Mouse (Mus musculus) cerebellum, adult 18-20 months (tissue): ENCODE measurements around the gene Atrnl1.

Experiments
- DNase-seq, 2 experiments: peaks; one replicate each; pipeline ENCODE4 v3.0.0; 2021

The Atrnl1 gene

GRCm38 (mm10) chr19:57610476-57611261 is at the start of gene Atrnl1:
TSS of gene Atrnl1 (plus strand) at chr19:57611034.
- DNase-seq: peak; percentile 29 to 67

DNA sequence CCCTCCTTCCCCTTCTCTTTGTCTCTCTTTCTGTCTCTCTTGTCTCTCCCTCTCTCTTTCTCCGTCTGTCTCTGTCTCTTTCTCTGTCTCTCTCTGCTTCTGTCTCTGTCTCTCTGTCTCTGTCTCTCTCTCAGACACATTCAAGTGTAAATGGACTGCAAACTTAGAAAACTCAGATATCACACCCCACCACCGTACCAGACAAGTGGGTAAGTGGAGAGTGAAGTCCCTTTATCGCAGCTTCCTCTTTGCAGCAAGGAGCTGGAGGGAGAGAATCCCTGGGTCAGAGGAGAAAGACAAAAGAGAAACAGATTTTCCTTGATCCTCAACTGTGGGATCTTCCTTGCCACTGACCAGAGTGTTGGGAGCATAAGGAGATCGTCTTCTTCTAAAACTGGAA is 49.3 kb upstream of the Atrnl1 start:
- DNase-seq: no peak

DNA sequence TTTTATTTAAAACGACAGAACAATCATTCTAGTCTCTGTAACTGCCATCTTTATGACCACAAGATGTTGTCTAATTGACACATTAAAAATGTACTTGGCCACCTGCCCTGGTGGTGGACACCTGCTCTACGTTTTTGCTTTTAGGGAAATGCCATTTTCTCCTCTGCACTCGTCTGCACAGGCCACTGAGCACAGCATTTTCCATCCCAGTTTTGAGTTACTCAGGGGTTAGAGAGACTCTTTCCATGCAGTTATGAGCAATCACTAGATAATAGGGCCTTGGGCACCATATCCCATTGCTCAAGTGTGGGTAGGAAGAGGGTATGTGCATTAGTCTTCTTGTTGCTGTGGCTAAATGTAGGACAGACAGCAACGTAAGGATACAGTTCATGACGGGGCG is 41.8 kb upstream of the Atrnl1 start:
- no peak for DNase-seq

DNA sequence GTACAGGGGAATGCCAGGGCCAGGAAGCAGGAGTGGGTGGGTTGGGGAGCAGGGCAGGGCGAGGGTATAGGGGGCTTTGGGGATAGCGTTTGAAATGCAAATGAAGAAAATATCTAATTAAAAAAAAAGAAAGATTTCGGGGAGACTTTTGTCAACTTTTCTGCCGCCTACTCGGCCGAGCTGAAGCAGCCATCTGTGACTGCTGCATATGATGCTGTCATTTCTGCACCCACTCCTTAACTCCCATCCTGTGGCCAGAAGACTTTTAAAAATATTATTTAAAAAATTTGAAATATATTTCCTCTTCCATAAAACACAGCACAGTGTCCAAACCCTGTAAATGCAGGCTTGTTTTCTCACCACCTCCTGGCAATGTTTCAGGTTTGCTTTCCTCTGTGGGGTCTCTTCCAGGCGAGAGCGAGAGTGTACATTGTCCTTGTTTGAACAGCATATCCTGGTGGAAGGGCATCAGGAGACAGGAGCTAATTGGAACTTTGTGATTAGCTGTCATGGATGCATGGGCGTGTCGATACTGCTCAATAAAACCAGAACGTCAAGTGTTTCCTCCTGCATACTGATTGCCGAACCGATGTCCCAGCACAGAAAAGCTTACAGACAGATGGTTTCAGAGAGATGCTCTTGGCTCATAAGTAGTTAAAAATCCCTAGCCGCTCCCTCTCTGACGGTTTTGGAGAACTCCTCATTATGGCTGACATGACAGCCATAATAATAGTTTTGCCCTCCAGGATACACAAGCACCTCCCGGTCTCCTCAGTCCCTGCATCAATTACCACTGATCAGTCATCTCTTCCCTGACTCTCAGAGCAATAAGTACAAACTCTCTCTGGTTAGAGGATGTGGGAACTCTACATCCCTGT is 38.2 kb upstream of the Atrnl1 start:
- no peak for DNase-seq

- DNase-seq: no peak
Measured at GRCm38 (mm10) chr19:57573470-57573869, 37.4 kb upstream of the Atrnl1 start.

GRCm38 (mm10) chr19:57575027-57575426 is 35.8 kb upstream of the Atrnl1 start:
- DNase-seq: no peak

GRCm38 (mm10) chr19:57576836-57577235 is 34.0 kb upstream of the Atrnl1 start:
- DNase-seq: no peak

GRCm38 (mm10) chr19:57577256-57577655 is 33.6 kb upstream of the Atrnl1 start:
- DNase-seq: no peak

DNA sequence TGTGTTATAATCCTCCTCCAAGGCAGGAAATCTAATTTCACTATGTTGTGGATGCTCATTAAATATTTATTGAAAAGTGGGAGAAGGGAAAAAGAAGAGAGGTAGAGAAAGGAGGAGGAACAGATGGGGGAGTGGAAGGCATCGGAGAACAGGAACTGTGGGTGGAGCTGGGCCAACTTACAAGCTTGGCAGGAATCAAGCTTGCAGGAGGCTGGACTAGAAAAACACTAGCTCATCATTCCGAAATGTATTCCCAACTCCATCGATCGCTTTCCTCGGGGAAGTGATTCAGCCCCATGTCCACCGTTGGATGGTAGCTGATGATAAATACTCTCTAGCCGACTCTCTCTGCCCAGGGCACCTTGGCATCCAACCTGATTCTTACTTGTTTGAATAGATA is 29.9 kb upstream of the Atrnl1 start:
- no peak for DNase-seq

DNA sequence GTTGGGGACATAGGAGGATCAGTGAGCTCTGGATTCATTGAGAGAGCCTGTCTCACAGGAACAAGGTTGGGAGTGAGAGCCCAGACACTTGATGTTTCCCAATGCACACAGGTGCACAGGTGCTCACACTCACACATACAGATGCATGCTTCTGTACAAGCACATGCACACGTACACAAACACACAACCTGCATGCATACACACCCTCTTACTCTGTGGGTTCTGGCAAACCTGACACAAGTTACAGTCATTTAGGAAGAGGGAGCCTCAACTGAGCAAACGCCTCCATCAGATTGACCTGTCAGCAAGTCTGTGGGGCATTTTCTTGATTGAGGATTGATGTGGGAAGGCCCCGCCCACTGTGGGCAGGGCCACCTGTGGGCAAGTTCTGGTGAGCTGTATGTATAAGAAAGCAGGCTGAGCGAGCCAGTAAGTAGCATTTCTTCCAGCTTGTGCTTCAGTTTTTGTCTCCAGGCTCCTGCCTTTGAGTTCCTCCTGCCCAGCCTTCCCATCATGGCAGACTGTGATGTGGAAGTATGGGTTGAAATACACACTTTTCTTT is 25.5 kb upstream of the Atrnl1 start:
- no peak for DNase-seq

- DNase-seq: no peak
Measured at GRCm38 (mm10) chr19:57586172-57586571, 24.7 kb upstream of the Atrnl1 start.

GRCm38 (mm10) chr19:57589516-57589915 is 21.3 kb upstream of the Atrnl1 start:
- no peak for DNase-seq

GRCm38 (mm10) chr19:57590895-57591294 is 19.9 kb upstream of the Atrnl1 start:
- DNase-seq: no peak

DNA sequence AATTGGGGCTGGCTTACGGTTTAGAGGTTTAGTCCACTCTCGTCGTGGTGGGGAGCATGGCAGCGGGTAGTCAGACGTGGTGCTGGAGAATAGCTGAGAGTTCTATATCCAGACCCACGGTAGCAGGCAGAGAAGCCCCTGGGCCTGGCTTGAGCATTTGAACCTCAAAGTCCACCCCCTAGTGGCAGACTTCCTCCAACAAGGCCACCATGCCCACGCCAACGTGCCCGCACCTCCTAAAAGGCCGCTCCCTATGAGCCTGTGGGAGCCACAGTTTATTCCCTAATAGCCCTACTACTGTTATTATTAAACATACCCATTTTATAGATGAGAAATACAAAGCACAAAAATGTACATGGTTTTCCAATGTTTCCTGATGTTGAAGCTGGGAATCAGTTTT is 19.2 kb upstream of the Atrnl1 start:
- no peak for DNase-seq

DNA sequence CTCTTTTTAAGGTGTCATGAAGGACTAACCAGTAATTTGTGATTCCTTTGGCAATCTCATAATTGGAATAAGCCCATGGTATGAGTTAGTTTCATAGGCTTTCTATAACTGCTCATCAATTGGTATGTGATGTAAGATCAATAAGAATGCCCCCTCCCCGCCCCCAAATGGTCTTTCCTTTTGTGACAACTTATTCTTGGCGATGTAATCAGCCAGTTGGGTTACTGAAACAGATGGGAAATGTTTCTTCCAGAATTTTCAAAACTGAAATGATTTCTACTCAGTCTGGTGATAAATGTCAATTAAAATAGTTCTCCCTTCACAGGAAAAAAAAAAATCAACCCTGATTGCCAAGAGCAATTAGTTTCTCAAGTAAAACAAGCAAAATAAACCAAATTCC is 18.5 kb upstream of the Atrnl1 start:
- DNase-seq: no peak

DNA sequence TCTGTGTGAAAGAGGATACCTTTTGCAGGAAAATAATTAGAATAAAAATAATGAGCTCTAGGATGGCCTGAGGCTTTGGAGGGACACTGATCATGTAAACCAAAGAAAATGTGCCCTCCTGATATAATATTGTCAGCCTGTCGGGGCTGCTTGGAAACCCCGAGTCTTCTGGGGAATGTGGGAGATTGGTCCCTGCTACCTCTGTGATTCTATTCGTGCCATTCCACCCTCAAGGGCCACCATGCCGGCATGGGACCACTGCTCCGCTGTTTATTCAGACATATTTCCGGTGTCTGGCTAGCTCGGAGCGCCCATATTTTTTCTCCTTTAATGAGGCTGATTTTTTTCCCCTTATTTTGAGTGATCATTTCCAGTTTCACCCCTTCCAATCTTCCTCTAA is 11.7 kb upstream of the Atrnl1 start:
- no peak for DNase-seq

GRCm38 (mm10) chr19:57600233-57600929 is 10.5 kb upstream of the Atrnl1 start:
- DNase-seq: no peak

DNA sequence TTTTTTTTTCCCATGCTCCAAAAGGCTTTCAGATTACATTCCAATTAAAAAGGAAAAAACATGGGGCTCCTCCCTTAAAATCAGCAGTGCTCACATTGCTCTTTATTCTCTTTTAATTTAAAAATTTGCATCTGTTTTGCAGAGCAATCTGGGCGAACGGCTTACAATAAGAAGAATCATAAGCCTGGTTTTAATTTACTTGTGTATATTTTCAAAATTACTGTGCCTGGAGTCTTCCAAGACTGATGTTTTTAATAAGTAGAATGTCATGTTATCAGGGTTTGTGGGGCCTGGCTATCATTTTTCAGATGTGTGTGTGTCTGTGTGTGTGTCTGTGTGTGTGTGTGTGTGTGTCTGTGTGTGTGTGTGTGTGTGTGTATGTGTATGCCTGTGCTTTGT is 9.9 kb upstream of the Atrnl1 start:
- DNase-seq: no peak

- no peak for DNase-seq
Measured at GRCm38 (mm10) chr19:57603593-57603992, 7.2 kb upstream of the Atrnl1 start.

- DNase-seq: no peak
Measured at GRCm38 (mm10) chr19:57605941-57606340, 4.9 kb upstream of the Atrnl1 start.

GRCm38 (mm10) chr19:57606351-57606750 is 4.5 kb upstream of the Atrnl1 start:
- DNase-seq: no peak

- no peak for DNase-seq
Measured at GRCm38 (mm10) chr19:57609361-57610057, 1.3 kb upstream of the Atrnl1 start.
